Mouse (Mus musculus) E14TG2a.4 (cell line): ENCODE results near the gene Tjap1.

Experiments used
- H3K27me3 ChIP-seq: 2 replicates; pipeline ENCODE4 v1.6.1; 2014; ENCODE audit warnings: low read length, control low read depth; ENCODE audit not compliant: insufficient read depth
- H3K36me3 ChIP-seq: 2 replicates; pipeline ENCODE4 v1.6.1; 2014; ENCODE audit warnings: low read length, control low read depth; ENCODE audit not compliant: insufficient read depth
- H3K4me1 ChIP-seq: replicated peaks from 2 replicates; pipeline ENCODE4 v1.6.1; 2014; ENCODE audit warnings: low read depth, low read length, control low read depth
- H3K4me3 ChIP-seq: replicated peaks from 2 replicates; pipeline ENCODE4 v1.5.1; 2014; ENCODE audit warnings: mild to moderate bottlenecking, low read length
- H3K9me3 ChIP-seq: 2 replicates; pipeline ENCODE4 v1.6.1; 2014; ENCODE audit warnings: low read length, control low read depth
- CTCF ChIP-seq: conservative IDR thresholded peaks from 2 replicates; pipeline ENCODE4 v1.5.1; 2014; ENCODE audit warnings: low read length
- NANOG ChIP-seq: IDR thresholded peaks from 2 replicates; pipeline ENCODE4 v1.6.1; 2014; ENCODE audit warnings: borderline replicate concordance, low read length, mixed read lengths
- POU5F1 ChIP-seq: IDR thresholded peaks from 2 replicates; pipeline ENCODE4 v1.6.1; 2014; ENCODE audit warnings: low read length, borderline replicate concordance

The Tjap1 gene

DNA sequence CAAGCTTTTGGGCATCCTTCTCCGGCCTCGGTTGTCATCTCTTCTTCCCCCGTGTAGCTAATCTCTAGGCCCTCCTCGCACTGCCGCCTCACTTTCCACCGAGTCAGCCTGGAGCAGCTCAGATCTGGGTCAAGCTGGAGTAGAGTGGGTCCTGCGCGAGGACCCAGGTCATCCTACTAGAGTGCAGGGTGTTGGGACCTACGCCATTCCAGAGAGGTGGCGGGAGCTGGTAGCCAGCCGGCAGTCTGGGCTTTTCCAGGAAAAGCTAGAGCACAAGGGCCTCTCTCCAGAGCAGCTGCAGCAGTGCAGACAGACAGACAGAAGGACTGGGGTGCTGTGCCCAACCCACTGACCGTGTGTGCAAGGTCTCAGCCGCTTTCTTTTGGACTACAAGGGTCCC, 40.6 kb downstream of the Tjap1 start:
- H3K36me3 ChIP-seq, result peaks cover 97% of the 10 kb centered on the region
- H3K9me3 ChIP-seq, result no peaks in the 10 kb centered on the region
- no peaks in the 10 kb centered on the region for H3K27me3 ChIP-seq
- H3K4me1 ChIP-seq, result peaks cover 64% of the 10 kb centered on the region
- H3K4me3 ChIP-seq, result no peak overlapping the region
- no peak for TF ChIP-seq NANOG
- TF ChIP-seq CTCF, result no peak
- TF ChIP-seq POU5F1, result no peak

DNA sequence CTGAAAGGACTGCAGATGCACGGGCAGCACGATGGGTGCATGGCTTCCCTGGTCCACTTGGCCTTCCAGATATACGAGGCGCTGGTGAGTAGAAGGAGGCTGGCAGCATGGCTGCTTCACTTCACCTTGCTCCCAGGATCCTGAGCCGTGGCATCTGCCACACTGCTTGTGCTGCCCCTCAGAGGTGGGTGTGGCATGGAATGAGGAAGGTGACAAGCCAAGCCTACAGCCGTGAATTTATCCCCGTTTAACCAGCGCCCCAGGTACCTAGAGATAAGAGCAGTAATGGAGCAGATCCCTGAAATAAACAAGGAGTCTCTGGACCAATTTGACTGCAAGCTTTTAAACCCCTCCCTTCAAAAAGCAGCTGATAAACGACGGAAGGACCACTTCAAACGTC, 41.4 kb downstream of the Tjap1 start:
- peaks cover 99% of the 10 kb centered on the region for H3K36me3 ChIP-seq
- H3K9me3 ChIP-seq, result no peaks in the 10 kb centered on the region
- peaks cover 57% of the 10 kb centered on the region for H3K4me1 ChIP-seq
- TF ChIP-seq POU5F1 (no peak), NANOG (no peak), CTCF (no peak)
- no peaks in the 10 kb centered on the region for H3K27me3 ChIP-seq
- no peak overlapping the region for H3K4me3 ChIP-seq

DNA sequence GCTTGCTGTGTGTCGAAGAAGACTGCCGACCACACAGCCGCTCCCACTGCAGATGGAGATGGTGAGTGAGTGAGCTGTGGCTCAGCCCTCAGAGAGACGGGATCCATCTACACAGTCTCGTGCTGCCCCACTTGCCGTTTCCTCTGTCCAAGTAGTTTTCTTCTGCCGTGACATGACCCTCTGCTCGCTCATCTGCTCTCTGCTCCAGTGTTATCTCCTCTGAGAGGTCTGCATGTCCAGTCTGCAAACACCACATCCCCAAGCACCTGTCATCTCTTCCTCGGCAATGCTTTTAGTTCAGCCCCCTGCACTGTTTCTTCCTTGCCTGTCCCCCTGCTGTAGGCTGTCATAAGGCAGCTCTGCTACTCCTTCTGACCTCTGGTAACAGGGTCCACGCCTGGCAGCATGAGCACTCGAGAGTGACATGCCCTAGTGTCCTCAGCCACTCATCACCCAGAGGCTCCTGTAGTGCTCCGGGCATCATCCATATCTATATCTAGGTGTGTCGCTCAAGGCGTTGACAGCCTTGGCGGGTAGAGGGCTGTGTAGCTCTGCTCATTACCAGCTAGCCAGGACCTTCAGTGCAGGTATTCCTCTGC, 43.2 kb downstream of the Tjap1 start:
- TF ChIP-seq POU5F1 (no peak), CTCF (no peak), NANOG (no peak)
- Histone ChIP-seq H3K4me3 (no peak overlapping the region), H3K4me1 (peaks cover 38% of the 10 kb centered on the region), H3K9me3 (no peaks in the 10 kb centered on the region), H3K27me3 (no peaks in the 10 kb centered on the region), H3K36me3 (peaks cover 97% of the 10 kb centered on the region)

DNA sequence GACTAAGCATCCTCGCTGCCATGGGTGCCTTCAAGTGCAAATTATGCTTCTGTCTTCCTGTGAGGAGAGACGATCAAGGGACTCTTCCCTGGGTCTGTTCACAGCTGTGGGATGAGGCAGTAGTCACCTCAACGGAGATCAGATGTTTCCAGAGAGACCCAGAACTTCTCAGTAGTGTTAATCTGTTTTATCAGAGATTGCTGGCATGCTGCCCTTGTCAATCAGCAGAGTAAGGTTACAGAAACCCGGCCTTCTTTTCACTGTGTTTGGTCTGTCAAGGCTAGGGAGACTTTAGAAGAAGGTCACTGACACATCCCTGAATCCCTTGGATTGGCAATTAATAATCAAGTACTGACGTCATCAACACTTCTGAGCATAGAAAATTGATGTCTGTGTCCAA, 45.3 kb downstream of the Tjap1 start:
- no peak for TF ChIP-seq CTCF
- no peak for TF ChIP-seq NANOG
- no peak for TF ChIP-seq POU5F1

DNA sequence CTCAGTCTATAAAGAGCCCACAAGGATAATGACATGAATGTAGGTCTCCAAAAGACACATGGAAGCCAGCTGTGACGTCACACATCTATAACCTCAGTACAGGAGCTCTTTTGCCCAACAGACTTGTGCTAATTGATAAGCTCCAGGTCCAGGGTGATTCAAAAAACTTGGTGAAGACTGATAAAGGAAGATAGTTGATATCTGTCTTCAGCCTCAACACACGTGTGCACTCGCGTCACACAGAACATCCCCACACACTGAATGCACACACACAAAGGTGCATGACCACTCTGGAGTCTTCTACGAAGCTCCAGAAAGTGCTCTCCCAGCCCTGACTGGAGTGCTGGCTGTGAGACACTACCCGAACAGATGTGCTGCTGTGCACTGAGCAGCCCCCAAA, 45.7 kb downstream of the Tjap1 start:
- no peak for TF ChIP-seq CTCF
- H3K4me1 ChIP-seq, result peaks cover 13% of the 10 kb centered on the region
- H3K4me3 ChIP-seq, result no peak overlapping the region
- H3K27me3 ChIP-seq, result no peaks in the 10 kb centered on the region
- H3K9me3 ChIP-seq, result no peaks in the 10 kb centered on the region
- H3K36me3 ChIP-seq, result peaks cover 97% of the 10 kb centered on the region

More for the DNA sequence above, 45.3 kb downstream of the Tjap1 start:
- Histone ChIP-seq H3K9me3 (no peaks in the 10 kb centered on the region), H3K36me3 (peaks cover 97% of the 10 kb centered on the region), H3K4me3 (no peak overlapping the region), H3K27me3 (no peaks in the 10 kb centered on the region), H3K4me1 (peaks cover 17% of the 10 kb centered on the region)

DNA sequence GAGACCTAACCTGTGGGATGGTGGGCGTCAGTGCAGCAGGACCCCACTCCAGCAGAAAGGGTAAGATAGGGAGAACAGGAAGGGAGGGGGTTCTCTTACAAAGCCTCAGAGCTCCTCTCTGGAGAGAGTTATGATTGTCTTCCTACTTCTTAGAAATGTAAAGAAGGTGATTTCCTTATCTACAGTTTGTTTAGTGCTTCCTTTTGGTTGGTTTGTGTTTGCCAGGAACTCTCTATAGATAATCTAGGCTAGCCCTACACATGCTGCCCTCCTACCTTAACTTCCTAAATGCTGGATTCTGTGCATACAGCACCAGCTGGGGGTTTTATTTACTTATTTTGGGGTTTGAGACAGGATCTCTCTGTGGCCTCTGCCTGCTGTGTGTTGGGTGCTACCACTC, 46.8 kb downstream of the Tjap1 start:
- TF ChIP-seq POU5F1 (no peak), NANOG (no peak), CTCF (no peak)
- H3K27me3 ChIP-seq, result no peaks in the 10 kb centered on the region
- peaks cover 98% of the 10 kb centered on the region for H3K36me3 ChIP-seq
- H3K4me1 ChIP-seq, result peaks cover 5% of the 10 kb centered on the region
- no peaks in the 10 kb centered on the region for H3K9me3 ChIP-seq
- H3K4me3 ChIP-seq, result no peak overlapping the region

DNA sequence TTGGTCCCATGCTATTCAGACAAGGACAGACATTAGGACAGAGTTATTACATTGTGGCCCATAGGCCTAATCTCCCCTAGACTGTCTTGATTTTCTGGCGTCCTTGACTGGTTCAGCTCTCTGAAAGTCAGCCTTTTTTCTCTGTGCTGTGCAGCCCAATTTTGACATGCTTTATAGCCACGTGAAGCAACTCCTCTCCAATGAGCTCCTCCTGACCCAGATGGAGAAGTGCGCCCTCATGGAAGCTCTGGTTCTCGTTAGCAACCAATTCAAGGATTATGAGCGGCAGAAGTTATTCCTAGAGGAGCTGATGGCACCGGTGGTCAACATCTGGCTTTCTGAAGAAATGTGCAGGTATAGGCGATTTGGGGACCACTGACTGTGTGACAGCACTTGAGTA, 55.2 kb downstream of the Tjap1 start:
- H3K27me3 ChIP-seq, result no peaks in the 10 kb centered on the region
- no peak for TF ChIP-seq NANOG
- no peak for TF ChIP-seq CTCF
- no peak for TF ChIP-seq POU5F1
- no peaks in the 10 kb centered on the region; the same call in 1 of the 2 replicates for H3K4me1 ChIP-seq
- H3K4me3 ChIP-seq, result no peak overlapping the region
- no peaks in the 10 kb centered on the region for H3K9me3 ChIP-seq
- H3K36me3 ChIP-seq, result peaks cover 100% of the 10 kb centered on the region

DNA sequence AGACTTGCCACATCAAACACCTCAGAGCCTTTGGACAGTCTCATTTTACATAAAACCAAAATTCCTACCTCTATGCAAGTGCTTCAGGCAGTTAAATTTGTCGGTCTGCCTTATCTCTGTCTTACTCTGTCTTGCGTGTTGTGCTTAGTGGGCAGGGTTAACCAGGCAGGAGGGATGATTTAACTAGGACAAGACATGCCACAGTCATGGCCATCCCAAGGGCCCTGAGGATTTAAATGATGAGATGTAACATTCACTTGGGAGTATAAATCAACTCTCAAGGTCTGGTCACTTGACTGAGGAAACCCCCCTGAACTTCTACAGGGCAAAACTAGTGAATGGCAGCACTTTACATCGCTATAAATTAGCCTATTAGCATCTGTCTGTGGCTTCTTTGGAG, 61.2 kb downstream of the Tjap1 start:
- peaks cover 100% of the 10 kb centered on the region for H3K36me3 ChIP-seq
- TF ChIP-seq CTCF (no peak), POU5F1 (no peak), NANOG (no peak)
- no peaks in the 10 kb centered on the region for H3K27me3 ChIP-seq
- H3K4me3 ChIP-seq, result no peak overlapping the region
- H3K4me1 ChIP-seq, result no peaks in the 10 kb centered on the region
- no peaks in the 10 kb centered on the region for H3K9me3 ChIP-seq

DNA sequence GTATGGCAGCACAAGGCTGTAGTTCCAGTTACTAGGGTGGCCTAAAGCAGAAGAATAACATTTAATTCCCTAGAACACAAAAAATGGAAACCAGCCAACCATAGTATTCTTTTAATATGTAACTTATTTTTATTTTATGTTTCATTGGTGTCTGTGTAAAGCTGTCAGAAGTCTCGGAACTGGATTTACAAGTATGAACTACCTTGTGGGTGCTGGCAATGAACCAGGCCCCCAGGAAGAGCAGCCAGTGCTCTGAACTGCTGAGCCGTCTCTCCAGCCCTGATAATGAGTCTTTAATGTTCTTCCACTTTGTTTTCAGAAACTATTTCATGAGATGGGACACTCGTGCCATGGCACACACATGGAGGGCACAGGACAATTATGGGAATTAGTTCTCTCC, 72.3 kb downstream of the Tjap1 start:
- Histone ChIP-seq H3K9me3 (no peaks in the 10 kb centered on the region), H3K4me3 (no peak overlapping the region), H3K27me3 (no peaks in the 10 kb centered on the region), H3K4me1 (peaks cover 7% of the 10 kb centered on the region; the same call in 1 of the 2 replicates), H3K36me3 (peaks cover 90% of the 10 kb centered on the region)
- TF ChIP-seq NANOG, result no peak
- no peak for TF ChIP-seq POU5F1
- TF ChIP-seq CTCF, result no peak
